Mouse (Mus musculus): ENCODE measurements around the gene Enc1. TPM values are rescaled to one million over a fixed set of nuclear protein-coding genes. Genes with fewer than 3 reads are reported as not detected.

Gene Enc1
- 1.7 and 2.6 TPM in 2 replicates for polyA plus RNA-seq (2015; fragmentation: Nextera tagmentation; extraction: Ambion mirVana)

DNA sequence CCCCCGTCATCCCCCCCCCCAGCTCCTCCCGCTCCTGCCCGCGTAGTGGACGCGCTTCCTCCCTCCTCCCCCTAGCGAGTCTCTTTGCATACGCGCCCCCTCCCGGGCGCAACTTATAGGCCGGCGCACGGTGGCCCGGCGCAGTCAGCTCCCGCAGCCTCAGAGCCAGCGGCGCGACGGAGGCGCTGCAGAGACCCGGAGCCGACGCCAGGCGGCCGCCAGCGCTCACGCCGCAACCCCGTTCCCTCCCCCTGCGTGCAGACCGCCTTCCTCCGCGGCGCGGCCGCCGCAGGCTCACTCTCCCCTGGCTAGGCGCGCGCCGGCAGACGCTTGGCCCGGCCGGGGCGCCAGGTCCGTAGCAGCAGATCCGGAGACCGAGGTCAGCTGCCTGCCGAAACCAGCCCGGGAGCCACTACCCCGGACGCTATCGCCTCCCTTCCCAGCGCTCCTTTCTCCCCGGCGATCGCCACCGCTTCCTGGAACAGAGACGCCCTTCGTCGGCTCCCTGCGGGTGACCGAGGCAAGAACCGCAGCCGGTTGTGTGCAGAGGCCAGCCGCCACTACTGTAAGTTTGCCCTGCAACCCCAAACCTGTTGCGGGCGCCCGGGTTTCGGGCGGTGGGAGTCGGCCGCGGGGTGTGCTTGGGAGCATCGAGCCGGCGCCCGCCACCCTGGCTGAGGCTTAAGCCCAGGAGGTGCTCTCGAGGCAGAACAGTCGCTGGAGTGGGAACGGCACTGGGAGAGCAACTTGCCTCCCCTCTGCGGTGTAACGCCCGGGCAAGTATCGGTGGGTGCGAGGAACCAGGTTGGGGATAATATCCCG is at the start of gene Enc1:
Enc1 (plus strand) TSS at position 141 of the 822 bp plus-strand sequence.
- peak within 1 kb of the TSS; percentile 87 for H3K4me3 ChIP-seq (ENCODE audit: low read depth, low read length)
- peak; percentile 93 for ATAC-seq
- H3K27ac ChIP-seq (ENCODE audit: low read depth) = peak within 1 kb of the TSS; percentile 91
- DNase-seq = peak; percentile 90
- peak within 1 kb of the TSS; percentile 83 for H3K4me2 ChIP-seq (ENCODE audit: low read depth, low read length)
- WGBS (ENCODE audit: insufficient replicate concordance) = under 1% methylated on average over 65 of the region's 89 CpGs
- H3K9me3 ChIP-seq (ENCODE audit: low read length) = no peaks in the 10 kb centered on the region
- peak within 1 kb of the TSS; percentile 86 for H3K9ac ChIP-seq (replicated peaks)
- H3K36me3 ChIP-seq (replicated peaks; ENCODE audit: insufficient read depth, low read length) = peaks cover 12% of the 10 kb centered on the region; the same call in 1 of the 2 replicates
- peaks cover 20% of the 10 kb centered on the region for H3K4me1 ChIP-seq (ENCODE audit: insufficient read depth)
- peak; percentile 71 for TF ChIP-seq CTCF (IDR thresholded peaks at IDR 0.05; ENCODE audit: low read depth)
- TF ChIP-seq EP300 (IDR thresholded peaks at IDR 0.05; ENCODE audit: low read depth) = no peak
- no peaks in the 10 kb centered on the region for H3K27me3 ChIP-seq (ENCODE audit: insufficient read depth, low read length)

DNA sequence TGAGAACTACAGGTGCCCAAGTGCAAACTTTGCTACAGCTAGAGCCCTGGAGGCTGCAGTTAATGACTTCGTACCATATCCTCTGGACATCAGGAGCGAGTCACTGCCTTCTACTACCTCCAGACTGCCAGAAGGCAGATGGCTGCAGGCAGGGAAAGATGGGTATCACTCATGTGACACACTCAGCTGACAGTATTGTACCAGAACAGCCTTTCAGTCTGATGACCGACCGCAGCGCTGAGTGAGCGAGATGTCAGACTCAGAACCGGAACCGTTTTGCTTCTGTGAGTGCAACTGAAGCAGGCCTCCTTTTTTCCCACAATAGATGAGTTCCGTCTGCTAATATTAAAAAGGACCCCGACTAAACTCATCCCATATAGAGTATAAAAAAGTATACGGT is 48.3 kb upstream of the Enc1 start:
- Histone ChIP-seq H3K4me2 (ENCODE audit: low read depth, low read length) (no peak overlapping the region), H3K9me3 (ENCODE audit: low read length) (no peaks in the 10 kb centered on the region), H3K9ac (replicated peaks) (no peak overlapping the region), H3K36me3 (replicated peaks; ENCODE audit: insufficient read depth, low read length) (peaks cover 15% of the 10 kb centered on the region; the same call in 1 of the 2 replicates), H3K4me1 (ENCODE audit: insufficient read depth) (peaks cover 1% of the 10 kb centered on the region; the same call in 1 of the 2 replicates), H3K27ac (ENCODE audit: low read depth) (no peak overlapping the region), H3K4me3 (ENCODE audit: low read depth, low read length) (no peak overlapping the region), H3K27me3 (ENCODE audit: insufficient read depth, low read length) (no peaks in the 10 kb centered on the region)
- 87% methylated on average over 11 of the region's 11 CpGs for WGBS (ENCODE audit: insufficient replicate concordance)
- DNase-seq (no peak), ATAC-seq (no peak)
- no peak for TF ChIP-seq EP300 (IDR thresholded peaks at IDR 0.05; ENCODE audit: low read depth)
- TF ChIP-seq CTCF (IDR thresholded peaks at IDR 0.05; ENCODE audit: low read depth) = no peak

DNA sequence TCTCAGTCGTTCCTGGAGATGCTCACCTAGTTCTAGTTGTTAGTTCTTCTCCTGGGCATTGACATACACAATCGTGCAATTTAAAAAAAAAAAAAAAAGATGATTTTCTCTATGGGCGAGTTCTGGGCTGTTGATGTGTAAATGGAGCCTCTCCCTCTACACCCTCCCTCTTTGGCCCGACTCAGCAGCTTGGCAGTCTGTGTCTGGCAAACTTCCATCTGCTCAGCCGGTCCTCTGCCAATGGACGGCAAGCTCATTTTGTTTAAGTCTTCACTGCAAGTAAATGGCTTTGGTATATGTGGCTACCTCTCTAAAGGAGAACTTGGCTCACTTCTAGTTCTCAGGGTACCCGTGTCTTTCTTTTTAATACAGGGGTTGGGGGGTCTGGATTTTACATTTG is 47.5 kb upstream of the Enc1 start:
- ATAC-seq = no peak
- WGBS (ENCODE audit: insufficient replicate concordance) = 71% methylated on average over 7 of the region's 7 CpGs
- Histone ChIP-seq H3K9me3 (ENCODE audit: low read length) (no peaks in the 10 kb centered on the region), H3K36me3 (replicated peaks; ENCODE audit: insufficient read depth, low read length) (peaks cover 13% of the 10 kb centered on the region; the same call in 1 of the 2 replicates), H3K4me1 (ENCODE audit: insufficient read depth) (peaks cover 4% of the 10 kb centered on the region; the same call in 1 of the 2 replicates), H3K4me3 (ENCODE audit: low read depth, low read length) (no peak overlapping the region), H3K9ac (replicated peaks) (no peak overlapping the region), H3K4me2 (ENCODE audit: low read depth, low read length) (no peak overlapping the region), H3K27ac (ENCODE audit: low read depth) (no peak overlapping the region), H3K27me3 (ENCODE audit: insufficient read depth, low read length) (no peaks in the 10 kb centered on the region)
- no peak for TF ChIP-seq EP300 (IDR thresholded peaks at IDR 0.05; ENCODE audit: low read depth)
- no peak for TF ChIP-seq CTCF (IDR thresholded peaks at IDR 0.05; ENCODE audit: low read depth)
- no peak for DNase-seq

DNA sequence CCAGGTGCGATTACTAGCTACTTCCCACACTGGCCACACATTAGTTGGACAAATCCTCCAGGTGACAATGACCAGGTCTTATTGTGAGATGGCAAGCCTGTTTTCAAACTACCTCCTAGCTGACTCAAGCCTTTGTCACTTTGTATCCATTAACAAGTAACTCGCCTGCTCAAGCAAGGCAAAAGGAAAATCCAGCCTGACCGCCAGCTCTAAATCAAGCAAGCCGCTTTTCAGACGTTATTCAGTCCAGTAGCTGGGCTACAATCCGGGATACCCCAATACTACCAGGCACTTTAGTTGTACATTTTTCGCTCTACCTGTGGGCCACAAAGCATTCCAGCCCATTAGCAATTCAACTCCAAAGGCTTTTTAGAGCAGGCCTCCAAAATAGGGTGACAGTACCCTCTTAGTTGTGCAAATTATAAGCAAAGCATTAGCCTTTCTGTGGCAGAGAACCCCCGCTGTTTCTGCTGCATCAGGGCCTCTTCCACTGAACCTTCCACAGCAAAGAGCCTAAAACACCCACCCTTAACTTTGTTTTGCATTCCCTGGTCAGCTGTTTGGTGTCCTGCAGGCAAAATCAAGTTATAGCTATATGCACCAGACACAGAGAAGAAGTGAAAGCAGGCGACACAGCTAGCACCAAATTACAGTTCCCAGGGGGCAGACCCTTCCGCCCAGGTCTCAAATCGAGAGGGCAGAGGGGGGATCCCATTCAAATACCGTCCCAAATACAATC is 44.5 kb upstream of the Enc1 start:
- peaks cover 6% of the 10 kb centered on the region; the same call in 1 of the 2 replicates for H3K36me3 ChIP-seq (replicated peaks; ENCODE audit: insufficient read depth, low read length)
- WGBS (ENCODE audit: insufficient replicate concordance) = 74% methylated on average over 12 of the region's 12 CpGs
- H3K27me3 ChIP-seq (ENCODE audit: insufficient read depth, low read length) = no peaks in the 10 kb centered on the region
- TF ChIP-seq CTCF (IDR thresholded peaks at IDR 0.05; ENCODE audit: low read depth) (no peak), EP300 (IDR thresholded peaks at IDR 0.05; ENCODE audit: low read depth) (no peak)
- H3K9me3 ChIP-seq (ENCODE audit: low read length) = no peaks in the 10 kb centered on the region
- peak; percentile 22 for DNase-seq
- ATAC-seq = no peak
- peaks cover 8% of the 10 kb centered on the region; the same call in 1 of the 2 replicates for H3K4me1 ChIP-seq (ENCODE audit: insufficient read depth)
- no peak overlapping the region; the same call in 1 of the 2 replicates for H3K9ac ChIP-seq (replicated peaks)
- peak overlapping the region; percentile 68; the same call in 1 of the 2 replicates for H3K4me3 ChIP-seq (ENCODE audit: low read depth, low read length)
- H3K4me2 ChIP-seq (ENCODE audit: low read depth, low read length) = peak overlapping the region; percentile 84
- no peak overlapping the region; the same call in 1 of the 2 replicates for H3K27ac ChIP-seq (ENCODE audit: low read depth)

DNA sequence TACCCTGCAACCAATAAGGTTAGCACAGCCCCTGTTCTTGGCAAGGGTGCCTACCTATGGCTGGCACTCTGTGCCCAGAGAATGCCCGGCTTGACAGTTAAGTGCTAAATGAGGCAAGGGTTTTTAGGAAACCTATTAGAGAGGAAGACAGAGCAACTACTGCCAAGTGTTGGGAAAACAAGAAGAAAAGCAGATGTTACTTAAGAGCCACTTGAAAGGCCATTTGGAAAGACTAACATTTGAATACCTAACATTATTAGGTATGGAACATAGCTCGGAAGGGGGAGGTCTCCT is 44.0 kb upstream of the Enc1 start:
- H3K4me3 ChIP-seq (ENCODE audit: low read depth, low read length) = peak overlapping the region; percentile 68; the same call in 1 of the 2 replicates
- DNase-seq (no peak), ATAC-seq (no peak)
- H3K4me2 ChIP-seq (ENCODE audit: low read depth, low read length) = peak overlapping the region; percentile 84
- H3K36me3 ChIP-seq (replicated peaks; ENCODE audit: insufficient read depth, low read length) = peaks cover 4% of the 10 kb centered on the region; the same call in 1 of the 2 replicates
- H3K9ac ChIP-seq (replicated peaks) = no peak overlapping the region; the same call in 1 of the 2 replicates
- TF ChIP-seq CTCF (IDR thresholded peaks at IDR 0.05; ENCODE audit: low read depth) (no peak), EP300 (IDR thresholded peaks at IDR 0.05; ENCODE audit: low read depth) (no peak)
- H3K4me1 ChIP-seq (ENCODE audit: insufficient read depth) = peaks cover 8% of the 10 kb centered on the region; the same call in 1 of the 2 replicates
- no peak overlapping the region; the same call in 1 of the 2 replicates for H3K27ac ChIP-seq (ENCODE audit: low read depth)
- WGBS (ENCODE audit: insufficient replicate concordance) = 71% methylated on average over 2 of the region's 2 CpGs
- H3K27me3 ChIP-seq (ENCODE audit: insufficient read depth, low read length) = no peaks in the 10 kb centered on the region
- H3K9me3 ChIP-seq (ENCODE audit: low read length) = no peaks in the 10 kb centered on the region

All from liver, postnatal 0 days (tissue).